Comparison of ENCODE assay signal across 25 mouse cellular contexts in genomic region chr11:57975876-57976275, GRCm38 (mm10). TPM values are rescaled to one million over a fixed set of nuclear protein-coding genes. Genes with fewer than 3 reads are reported as not detected.
DNase-seq lines count a peak whose midpoint lies in the region; ATAC-seq and TF ChIP-seq lines count a peak whose summit lies in the region.
"Had no signal": no experiment of that assay in that cellular context is flagged by ENCODE, and none has a peak within 500 bp of the region (broad histone marks: within the 10 kb centered on the region; RNA-seq: fewer than 3 reads in every experiment).

No protein-coding gene starts in this region.

- no peaks in the 10 kb centered on the region for H3K9me3 ChIP-seq in liver, postnatal 0 days (ENCODE audit: low read length)
- no peaks in the 10 kb centered on the region for H3K9me3 ChIP-seq in liver, embryonic 12.5 days (replicated peaks)
- H3K9me3 ChIP-seq in lung, postnatal 0 days (ENCODE audit: low read length): no peaks in the 10 kb centered on the region
- H3K9me3 ChIP-seq: embryonic facial prominence, embryonic 10.5 days; embryonic facial prominence, embryonic 13.5 days; forebrain, embryonic 12.5 days; forebrain, embryonic 15.5 days; hindbrain, embryonic 12.5 days had no signal

- H3K27ac ChIP-seq in liver, postnatal 0 days (ENCODE audit: low read depth): no peak overlapping the region
- H3K27ac ChIP-seq in liver, embryonic 12.5 days: no peak overlapping the region
- no peak overlapping the region for H3K27ac ChIP-seq in lung, postnatal 0 days (ENCODE audit: low read length)
- H3K27ac ChIP-seq: embryonic facial prominence, embryonic 10.5 days; embryonic facial prominence, embryonic 13.5 days; forebrain, embryonic 12.5 days; forebrain, embryonic 15.5 days; hindbrain, embryonic 12.5 days had no signal

- no peaks in the 10 kb centered on the region for H3K27me3 ChIP-seq in liver, postnatal 0 days (ENCODE audit: insufficient read depth, low read length)
- H3K27me3 ChIP-seq in liver, embryonic 12.5 days (replicated peaks): peaks cover 25% of the 10 kb centered on the region; the same call in 1 of the 2 replicates
- H3K27me3 ChIP-seq in lung, postnatal 0 days (replicated peaks; ENCODE audit: insufficient read depth, low read length): no peaks in the 10 kb centered on the region
- H3K27me3 ChIP-seq: embryonic facial prominence, embryonic 13.5 days; forebrain, embryonic 12.5 days; forebrain, embryonic 15.5 days; hindbrain, embryonic 12.5 days had no signal

- no peak for DNase-seq in liver, postnatal 0 days
- DNase-seq in lung, postnatal 0 days (ENCODE audit: low spot score): peak; percentile 71
- no peak for DNase-seq in lung, postnatal 14 days
- peak; percentile 43 for DNase-seq in lung, postnatal 25 days (ENCODE audit: low spot score)
- DNase-seq in lung, postnatal 4 days: peak; percentile 15 to 53
- no peak for DNase-seq in left cerebral cortex, adult 11 months (ENCODE audit: low spot score)
- DNase-seq: adrenal gland, adult 8-10 months; adrenal gland, postnatal 25 days; cerebellum, adult 11-12 months; cerebellum, adult 8-10 months; cerebellum, postnatal 10 days; cerebellum, postnatal 36 days; embryo, embryonic 11 days; gastrocnemius, postnatal 10 days; heart, adult 11 months had no signal

- no peak for TF ChIP-seq EP300 in liver, postnatal 0 days (IDR thresholded peaks at IDR 0.05; ENCODE audit: low read depth)
- TF ChIP-seq EP300 in lung, postnatal 0 days (IDR thresholded peaks at IDR 0.05): no peak

- peaks cover 22% of the 10 kb centered on the region for H3K4me1 ChIP-seq in liver, postnatal 0 days (ENCODE audit: insufficient read depth)
- H3K4me1 ChIP-seq in liver, embryonic 12.5 days: peaks cover 41% of the 10 kb centered on the region
- no peaks in the 10 kb centered on the region for H3K4me1 ChIP-seq in lung, postnatal 0 days (ENCODE audit: insufficient read depth, low read depth, low read length)
- H3K4me1 ChIP-seq: forebrain, embryonic 12.5 days; forebrain, embryonic 15.5 days; hindbrain, embryonic 12.5 days had no signal

- peak; percentile 8; the same call in 1 of the 2 replicates for ATAC-seq in liver, postnatal 0 days
- no peak for ATAC-seq in liver, embryonic 12.5 days
- ATAC-seq in lung, postnatal 0 days: peak; percentile 48
- no peak for ATAC-seq in activated CD4-positive, CD25-positive, alpha-beta regulatory T cell, adult 4 months
- ATAC-seq: CD4-positive, CD25-positive, alpha-beta regulatory T cell, adult 4 months; forebrain, embryonic 15.5 days had no signal

- TF ChIP-seq CTCF in liver, postnatal 0 days (IDR thresholded peaks at IDR 0.05; ENCODE audit: low read depth): no peak
- no peak for TF ChIP-seq CTCF in lung, postnatal 0 days (IDR thresholded peaks at IDR 0.05)

- H3K9ac ChIP-seq in liver, postnatal 0 days (replicated peaks): no peak overlapping the region
- H3K9ac ChIP-seq in liver, embryonic 12.5 days: no peak overlapping the region
- H3K9ac ChIP-seq in lung, postnatal 0 days (replicated peaks; ENCODE audit: low read depth): no peak overlapping the region
- H3K9ac ChIP-seq: embryonic facial prominence, embryonic 13.5 days; forebrain, embryonic 12.5 days; forebrain, embryonic 15.5 days; hindbrain, embryonic 12.5 days had no signal

- H3K36me3 ChIP-seq in liver, postnatal 0 days (replicated peaks; ENCODE audit: insufficient read depth, low read length): no peaks in the 10 kb centered on the region
- no peaks in the 10 kb centered on the region for H3K36me3 ChIP-seq in liver, embryonic 12.5 days
- no peaks in the 10 kb centered on the region for H3K36me3 ChIP-seq in lung, postnatal 0 days (ENCODE audit: insufficient read depth, low read length)
- H3K36me3 ChIP-seq: embryonic facial prominence, embryonic 10.5 days; embryonic facial prominence, embryonic 13.5 days; forebrain, embryonic 12.5 days; forebrain, embryonic 15.5 days; hindbrain, embryonic 12.5 days had no signal

- no peak overlapping the region for H3K4me3 ChIP-seq in liver, postnatal 0 days (ENCODE audit: low read depth, low read length)
- no peak overlapping the region for H3K4me3 ChIP-seq in liver, embryonic 12.5 days
- H3K4me3 ChIP-seq in lung, postnatal 0 days (ENCODE audit: low read depth, low read length): no peak overlapping the region
- H3K4me3 ChIP-seq: embryonic facial prominence, embryonic 10.5 days; embryonic facial prominence, embryonic 13.5 days; erythroblast, embryonic 14.5 days; forebrain, embryonic 12.5 days; forebrain, embryonic 15.5 days; hindbrain, embryonic 12.5 days had no signal

- H3K4me2 ChIP-seq in liver, postnatal 0 days (ENCODE audit: low read depth, low read length): no peak overlapping the region
- H3K4me2 ChIP-seq in liver, embryonic 12.5 days: no peak overlapping the region
- no peak overlapping the region for H3K4me2 ChIP-seq in lung, postnatal 0 days (replicated peaks; ENCODE audit: low read depth, low read length)
- H3K4me2 ChIP-seq: embryonic facial prominence, embryonic 13.5 days; forebrain, embryonic 12.5 days; forebrain, embryonic 15.5 days; heart, embryonic 11.5 days; hindbrain, embryonic 12.5 days had no signal

RNA-seq across cellular contexts. Expression of gene Larp1, which starts 33.0 kb away (rescaled TPM):
- polyA plus RNA-seq in liver, postnatal 0 days (2015; fragmentation: Nextera tagmentation; extraction: Ambion mirVana): 10.8 and 11.0 TPM in 2 replicates
- 41.6 and 42.4 TPM in 2 replicates for polyA plus RNA-seq in liver, embryonic 12.5 days (2016; fragmentation: Nextera tagmentation; extraction: Ambion mirVana)
- polyA plus RNA-seq in lung, postnatal 0 days (2015; fragmentation: Nextera tagmentation; extraction: Ambion mirVana): 10.3 and 11.6 TPM in 2 replicates
- 10 to 100 TPM; 20.0 to 26.8 TPM for polyA plus RNA-seq in activated CD4-positive, CD25-positive, alpha-beta regulatory T cell, adult 4 months (2017; shearing (Covaris generic))

Comparison
In these comparisons a context has a peak if more than half of its experiments do, and no peak if none do; other contexts are left out.
1. ATAC-seq: peak in liver, postnatal 0 days (single experiment) and lung, postnatal 0 days (single experiment); none in liver, embryonic 12.5 days (single experiment) and activated CD4-positive, CD25-positive, alpha-beta regulatory T cell, adult 4 months (single experiment).
2. DNase-seq: peak in lung, postnatal 0 days (single experiment), lung, postnatal 25 days (single experiment) and lung, postnatal 4 days (2 of 2); none in liver, postnatal 0 days (single experiment), lung, postnatal 14 days (single experiment) and left cerebral cortex, adult 11 months (single experiment).